Mouse (Mus musculus): ENCODE measurements at regions not wholly inside any gene's neighbourhood (a gene's known extent, or its start where the extent isn't known, plus 50 kb on each side); places are given as distances from the start of the nearest gene placed in this dataset.

DNA sequence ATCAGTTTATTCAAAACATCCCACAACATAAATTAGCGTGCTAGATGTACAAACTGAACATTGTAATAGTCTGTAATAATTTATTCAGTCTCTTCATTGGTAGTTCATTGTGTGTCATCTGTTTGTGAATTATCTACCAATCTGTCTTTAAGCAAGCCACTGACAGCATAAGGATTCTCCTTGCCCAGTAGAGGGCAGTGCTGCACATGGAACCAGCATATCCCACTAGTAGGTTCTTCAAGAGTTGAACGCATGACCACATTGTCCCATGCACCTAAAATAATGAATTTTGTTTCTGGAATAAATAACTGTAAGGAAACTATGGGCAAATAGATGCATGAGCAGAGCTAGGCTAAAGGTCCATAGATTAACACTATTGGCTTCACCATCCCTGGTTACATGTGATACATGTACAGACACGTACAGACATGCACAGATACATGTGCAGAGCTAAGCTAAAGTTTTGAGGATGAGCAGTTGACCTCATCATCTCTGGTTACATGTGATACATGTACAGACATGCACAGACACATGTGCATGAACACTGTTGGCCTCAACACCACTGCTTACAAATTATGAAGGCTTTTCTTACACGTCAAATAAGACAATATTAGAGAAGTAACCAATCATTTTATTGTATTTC is 143.0 kb upstream of the Ctnnd2 start:
- DNase-seq, result peak; percentile 4 to 18
- Histone ChIP-seq H3K4me1 (ENCODE audit: control insufficient read depth, insufficient read depth, low read length) (no peaks in the 10 kb centered on the region), H3K4me3 (no peak overlapping the region), H3K27ac (no peak overlapping the region), H3K36me3 (ENCODE audit: control insufficient read depth, insufficient read depth, low read length) (no peaks in the 10 kb centered on the region), H3K27me3 (ENCODE audit: control insufficient read depth, insufficient read depth, low read length) (no peaks in the 10 kb centered on the region), H3K9ac (ENCODE audit: low read depth, low read length) (no peak overlapping the region), H3K79me2 (replicated peaks; ENCODE audit: control insufficient read depth, insufficient read depth, low read length) (no peaks in the 10 kb centered on the region)
- no peak for TF ChIP-seq POLR2A (IDR thresholded peaks at IDR 0.05; ENCODE audit: insufficient read depth, low read depth, low read length)
- peak; percentile 69 for TF ChIP-seq CTCF (IDR thresholded peaks at IDR 0.05)
- TF ChIP-seq EP300 (IDR thresholded peaks at IDR 0.05; ENCODE audit: insufficient read depth, low read depth, low read length), result no peak
- intact Hi-C loops (cut with DNase I), result loop anchor here (5.0 kb wide), 2 partner anchors 713 to 1238 kb away; no protein-coding TSS in a partner anchor
- WGBS, result 51% methylated on average over 4 of the region's 4 CpGs

DNA sequence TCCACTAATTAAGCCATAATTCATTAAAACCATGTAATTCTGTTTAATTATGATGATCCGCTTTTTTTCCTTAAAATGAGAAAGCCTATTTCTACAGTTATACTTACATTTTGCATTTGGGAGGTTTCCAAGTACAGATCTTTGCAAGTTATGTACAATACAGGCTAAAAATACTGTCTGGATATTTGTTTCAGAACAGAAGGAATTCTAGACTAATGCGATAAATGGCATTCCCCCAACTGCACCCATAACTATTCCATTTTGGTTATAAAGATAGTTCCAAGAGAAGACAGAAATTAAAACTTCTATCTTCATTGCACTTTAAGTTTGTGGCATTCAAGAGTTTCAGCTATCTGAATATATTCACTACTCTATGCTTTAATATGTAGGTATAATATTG is 137.0 kb upstream of the Ctnnd2 start:
- TF ChIP-seq POLR2A (IDR thresholded peaks at IDR 0.05; ENCODE audit: insufficient read depth, low read depth, low read length) (no peak), EP300 (IDR thresholded peaks at IDR 0.05; ENCODE audit: insufficient read depth, low read depth, low read length) (no peak), CTCF (IDR thresholded peaks at IDR 0.05) (no peak)
- intact Hi-C loops (cut with DNase I), result no loop called here
- Histone ChIP-seq H3K36me3 (ENCODE audit: control insufficient read depth, insufficient read depth, low read length) (no peaks in the 10 kb centered on the region), H3K4me3 (no peak overlapping the region), H3K4me1 (ENCODE audit: control insufficient read depth, insufficient read depth, low read length) (no peaks in the 10 kb centered on the region), H3K79me2 (replicated peaks; ENCODE audit: control insufficient read depth, insufficient read depth, low read length) (no peaks in the 10 kb centered on the region), H3K27ac (no peak overlapping the region), H3K9ac (ENCODE audit: low read depth, low read length) (no peak overlapping the region), H3K27me3 (ENCODE audit: control insufficient read depth, insufficient read depth, low read length) (no peaks in the 10 kb centered on the region)
- DNase-seq, result no peak
- WGBS, result 92% methylated on average over 2 of the region's 2 CpGs

- H3K79me2 ChIP-seq (replicated peaks; ENCODE audit: control insufficient read depth, insufficient read depth, low read length), result no peaks in the 10 kb centered on the region
- no peak for DNase-seq
- no peak overlapping the region for H3K4me3 ChIP-seq
- TF ChIP-seq POLR2A (IDR thresholded peaks at IDR 0.05; ENCODE audit: insufficient read depth, low read depth, low read length) (no peak), CTCF (IDR thresholded peaks at IDR 0.05) (no peak), EP300 (IDR thresholded peaks at IDR 0.05; ENCODE audit: insufficient read depth, low read depth, low read length) (no peak)
- no peaks in the 10 kb centered on the region for H3K36me3 ChIP-seq (ENCODE audit: control insufficient read depth, insufficient read depth, low read length)
- no peak overlapping the region for H3K27ac ChIP-seq
- no peak overlapping the region for H3K9ac ChIP-seq (ENCODE audit: low read depth, low read length)
- intact Hi-C loops (cut with DNase I), result no loop called here
- WGBS, result 63% methylated on average over 5 of the region's 5 CpGs
- H3K4me1 ChIP-seq (ENCODE audit: control insufficient read depth, insufficient read depth, low read length), result no peaks in the 10 kb centered on the region
- H3K27me3 ChIP-seq (ENCODE audit: control insufficient read depth, insufficient read depth, low read length), result no peaks in the 10 kb centered on the region
Observed at GRCm38 (mm10) chr15:30050851-30051250, 121.5 kb upstream of the Ctnnd2 start.

DNA sequence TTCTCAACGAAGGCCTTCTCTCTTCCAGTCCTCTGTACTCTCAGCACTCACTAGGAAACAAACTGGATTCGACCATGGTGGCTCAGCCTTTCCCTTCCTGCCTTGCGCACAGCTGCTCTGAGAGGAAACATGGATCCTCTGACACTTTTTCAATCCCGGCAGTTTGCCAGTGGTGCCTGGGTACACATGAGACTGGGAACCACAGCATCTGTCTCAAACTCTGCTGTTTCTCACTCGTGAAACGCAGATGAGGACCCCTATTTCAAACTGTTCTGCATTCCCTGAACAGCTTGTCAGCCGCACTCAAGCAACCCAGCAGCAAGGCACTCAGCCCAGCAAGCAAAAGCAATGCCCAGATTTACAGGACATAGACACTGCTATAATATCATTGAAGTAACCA is 112.6 kb upstream of the Ctnnd2 start:
- intact Hi-C loops (cut with DNase I), result no loop called here
- Histone ChIP-seq H3K27ac (no peak overlapping the region), H3K79me2 (replicated peaks; ENCODE audit: control insufficient read depth, insufficient read depth, low read length) (no peaks in the 10 kb centered on the region), H3K36me3 (ENCODE audit: control insufficient read depth, insufficient read depth, low read length) (no peaks in the 10 kb centered on the region), H3K9ac (ENCODE audit: low read depth, low read length) (no peak overlapping the region), H3K27me3 (ENCODE audit: control insufficient read depth, insufficient read depth, low read length) (no peaks in the 10 kb centered on the region), H3K4me3 (no peak overlapping the region), H3K4me1 (ENCODE audit: control insufficient read depth, insufficient read depth, low read length) (no peaks in the 10 kb centered on the region)
- 69% methylated on average over 7 of the region's 7 CpGs for WGBS
- DNase-seq, result no peak
- TF ChIP-seq POLR2A (IDR thresholded peaks at IDR 0.05; ENCODE audit: insufficient read depth, low read depth, low read length) (no peak), CTCF (IDR thresholded peaks at IDR 0.05) (no peak), EP300 (IDR thresholded peaks at IDR 0.05; ENCODE audit: insufficient read depth, low read depth, low read length) (no peak)

DNA sequence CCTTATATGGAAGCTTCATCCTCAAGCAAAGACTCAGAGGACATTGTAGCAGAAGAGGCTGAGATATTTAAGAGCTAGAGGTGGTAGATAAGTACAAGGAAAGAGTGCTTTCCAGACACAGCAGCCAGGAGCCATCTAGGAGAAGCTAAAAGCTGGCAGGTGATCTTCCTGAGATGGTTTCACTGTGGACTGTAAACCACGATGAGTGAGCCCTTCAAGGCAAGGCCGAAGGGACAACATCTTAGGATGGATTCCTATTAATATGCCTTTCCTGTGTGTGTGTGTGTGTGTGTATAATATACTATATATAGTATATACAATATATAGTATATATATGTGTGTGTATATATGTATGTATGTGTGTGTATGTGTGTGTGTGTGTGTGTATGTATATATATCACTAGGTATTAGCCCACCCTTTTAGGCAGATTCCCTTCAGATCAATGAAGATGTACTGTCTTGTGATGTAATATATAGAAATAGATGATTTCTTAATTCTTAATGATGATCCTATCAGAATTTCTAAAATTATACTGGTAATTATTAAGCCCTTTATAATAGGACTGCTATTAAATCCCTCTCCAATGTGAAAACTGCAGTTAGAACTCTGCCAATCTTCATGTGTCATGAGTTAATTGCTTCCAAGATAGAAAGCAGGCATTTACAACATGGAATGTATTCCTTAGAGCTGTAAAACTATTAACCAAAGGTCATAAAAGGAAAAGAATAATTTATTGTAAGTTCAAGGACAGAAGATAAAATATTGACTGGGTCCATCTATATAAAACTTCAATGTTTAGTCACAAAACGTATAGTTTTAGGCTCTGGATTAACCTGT is 111.7 kb upstream of the Ctnnd2 start:
- intact Hi-C loops (cut with DNase I), result no loop called here
- H3K4me3 ChIP-seq, result no peak overlapping the region
- H3K27me3 ChIP-seq (ENCODE audit: control insufficient read depth, insufficient read depth, low read length), result no peaks in the 10 kb centered on the region
- H3K9ac ChIP-seq (ENCODE audit: low read depth, low read length), result no peak overlapping the region
- 61% methylated on average over 3 of the region's 3 CpGs for WGBS
- no peaks in the 10 kb centered on the region for H3K4me1 ChIP-seq (ENCODE audit: control insufficient read depth, insufficient read depth, low read length)
- DNase-seq, result no peak
- TF ChIP-seq POLR2A (IDR thresholded peaks at IDR 0.05; ENCODE audit: insufficient read depth, low read depth, low read length) (no peak), EP300 (IDR thresholded peaks at IDR 0.05; ENCODE audit: insufficient read depth, low read depth, low read length) (no peak), CTCF (IDR thresholded peaks at IDR 0.05) (no peak)
- no peak overlapping the region for H3K27ac ChIP-seq
- no peaks in the 10 kb centered on the region for H3K79me2 ChIP-seq (replicated peaks; ENCODE audit: control insufficient read depth, insufficient read depth, low read length)
- H3K36me3 ChIP-seq (ENCODE audit: control insufficient read depth, insufficient read depth, low read length), result no peaks in the 10 kb centered on the region

DNA sequence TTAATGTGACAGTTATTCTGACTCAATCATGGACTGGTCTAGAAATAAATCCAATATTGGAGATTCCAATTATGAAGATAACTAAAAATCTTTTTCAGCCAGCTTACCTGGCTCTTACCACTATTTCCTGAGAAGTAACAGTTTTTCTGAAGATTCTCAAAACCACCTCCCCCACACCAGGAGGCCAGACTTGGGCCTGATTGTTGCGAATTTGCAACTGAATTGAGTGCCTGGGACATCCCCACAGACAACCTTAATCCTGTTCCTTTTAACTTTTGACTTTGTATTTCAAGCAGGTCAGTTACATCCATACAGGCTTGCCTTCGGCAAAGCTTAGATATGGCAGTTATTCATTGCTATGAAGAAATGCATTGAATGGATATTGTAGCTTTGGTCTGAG is 100.7 kb upstream of the Ctnnd2 start:
- TF ChIP-seq POLR2A (IDR thresholded peaks at IDR 0.05; ENCODE audit: insufficient read depth, low read depth, low read length) (no peak), EP300 (IDR thresholded peaks at IDR 0.05; ENCODE audit: insufficient read depth, low read depth, low read length) (no peak), CTCF (IDR thresholded peaks at IDR 0.05) (no peak)
- 46% methylated on average over 2 of the region's 2 CpGs for WGBS
- DNase-seq, result no peak
- H3K79me2 ChIP-seq (replicated peaks; ENCODE audit: control insufficient read depth, insufficient read depth, low read length), result no peaks in the 10 kb centered on the region
- H3K4me3 ChIP-seq, result no peak overlapping the region
- no peak overlapping the region for H3K9ac ChIP-seq (ENCODE audit: low read depth, low read length)
- H3K27ac ChIP-seq, result no peak overlapping the region
- H3K4me1 ChIP-seq (ENCODE audit: control insufficient read depth, insufficient read depth, low read length), result no peaks in the 10 kb centered on the region
- intact Hi-C loops (cut with DNase I), result no loop called here
- H3K27me3 ChIP-seq (ENCODE audit: control insufficient read depth, insufficient read depth, low read length), result no peaks in the 10 kb centered on the region
- no peaks in the 10 kb centered on the region for H3K36me3 ChIP-seq (ENCODE audit: control insufficient read depth, insufficient read depth, low read length)
